Mouse (Mus musculus) heart, embryonic 10.5 days (tissue): Measurements from ENCODE around the gene Rplp2. TPM values are rescaled to one million over a fixed set of nuclear protein-coding genes. Genes with fewer than 3 reads are reported as not detected.

ENCODE experiments used
- DNase-seq: peaks from one replicate; pipeline ENCODE4 v3.0.0-alpha.2; 2017; ENCODE audit warnings: low spot score
- H3K27ac ChIP-seq: fragments of 300-500 bp; sonication (generic); 2 replicates; pipeline ENCODE4 v1.5.1; 2016; ENCODE audit warnings: mild to moderate bottlenecking
- H3K27me3 ChIP-seq: fragments of 300-500 bp; sonication (generic); 2 replicates; pipeline ENCODE4 v1.6.1; 2016; ENCODE audit warnings: mild to moderate bottlenecking; ENCODE audit not compliant: poor library complexity, insufficient read depth, severe bottlenecking
- H3K36me3 ChIP-seq: fragments of 300-500 bp; sonication (generic); 2 replicates; pipeline ENCODE4 v1.6.1; 2016; ENCODE audit warnings: mild to moderate bottlenecking, moderate library complexity
- H3K4me1 ChIP-seq: fragments of 300-500 bp; sonication (generic); 2 replicates; pipeline ENCODE4 v1.6.1; 2016; ENCODE audit warnings: mild to moderate bottlenecking
- H3K4me3 ChIP-seq: fragments of 300-500 bp; sonication (generic); 2 replicates; pipeline ENCODE4 v1.5.1; 2016; ENCODE audit warnings: mild to moderate bottlenecking, moderate library complexity
- H3K9me3 ChIP-seq: fragments of 300-500 bp; sonication (generic); 2 replicates; pipeline ENCODE4 v1.6.1; 2016; ENCODE audit warnings: mild to moderate bottlenecking, moderate library complexity
- WGBS: fragments of 180-500 bp; shearing (Covaris S2); methylation state at CpG from one replicate; pipeline ENCODE4 v1.1.7; 2016; 5-methylcytosine and 5-hydroxymethylcytosine counted together
- polyA plus RNA-seq: library from polyadenylated mRNA; unstranded; fragments of >200 nt; fragmentation: Nextera tagmentation; extraction: Ambion mirVana; gene quantifications from 2 replicates; pipeline ENCODE4 v1.2.1, GENCODE M21; 2016

Gene Rplp2
- polyA plus RNA-seq, 1 experiment from 2014 or later = 900 TPM

DNA sequence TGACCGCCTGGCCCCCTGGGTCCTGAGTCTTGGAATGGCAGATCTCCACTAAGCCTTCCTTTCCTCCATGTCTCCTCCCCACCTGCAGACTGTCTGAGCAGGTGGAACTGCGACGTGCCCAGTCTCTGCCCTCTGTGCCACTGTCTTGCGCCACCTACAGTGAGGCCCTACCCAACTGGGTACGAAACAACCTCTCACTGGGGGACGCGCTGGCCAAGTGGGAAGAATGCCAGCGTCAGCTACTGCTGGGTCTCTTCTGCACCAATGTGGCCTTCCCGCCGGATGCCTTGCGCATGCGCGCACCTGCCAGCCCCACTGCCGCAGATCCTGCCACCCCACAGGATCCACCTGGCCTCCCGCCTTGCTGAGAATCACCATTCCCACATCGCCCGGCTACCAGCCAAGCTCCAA, 12.1 kb downstream of the Rplp2 start:
- Histone ChIP-seq H3K27me3 (peaks cover 69% of the 10 kb centered on the region), H3K36me3 (peaks cover 25% of the 10 kb centered on the region), H3K4me1 (peaks cover 59% of the 10 kb centered on the region), H3K4me3 (no peak overlapping the region), H3K27ac (no peak overlapping the region), H3K9me3 (no peaks in the 10 kb centered on the region)
- DNase-seq = no peak
- WGBS = 83% methylated on average over 17 of the region's 17 CpGs

DNA sequence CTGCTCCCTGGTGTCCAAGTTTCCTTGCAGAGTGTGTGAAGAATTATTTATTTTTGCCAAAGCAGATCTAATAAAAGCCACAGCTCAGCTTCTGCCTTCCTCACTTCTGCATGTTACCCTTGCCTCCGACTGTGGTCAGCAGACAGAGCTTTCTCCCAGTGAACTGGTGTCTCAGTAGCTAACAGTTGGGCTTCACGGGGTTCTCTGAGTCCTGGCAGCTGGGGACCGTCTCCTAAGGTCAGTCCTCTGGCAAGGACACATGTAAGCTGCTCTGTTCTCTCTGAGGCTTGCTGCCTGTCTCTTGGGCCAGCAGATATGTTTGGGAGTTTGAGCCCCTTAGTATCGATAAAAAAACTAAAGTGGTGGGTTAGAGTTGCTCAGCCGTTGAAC, 12.8 kb downstream of the Rplp2 start:
- H3K9me3 ChIP-seq = no peaks in the 10 kb centered on the region
- H3K4me3 ChIP-seq = no peak overlapping the region
- H3K27ac ChIP-seq = no peak overlapping the region
- H3K36me3 ChIP-seq = peaks cover 25% of the 10 kb centered on the region
- 66% methylated on average over 5 of the region's 5 CpGs for WGBS
- peaks cover 76% of the 10 kb centered on the region for H3K27me3 ChIP-seq
- H3K4me1 ChIP-seq = peaks cover 59% of the 10 kb centered on the region
- DNase-seq = no peak

DNA sequence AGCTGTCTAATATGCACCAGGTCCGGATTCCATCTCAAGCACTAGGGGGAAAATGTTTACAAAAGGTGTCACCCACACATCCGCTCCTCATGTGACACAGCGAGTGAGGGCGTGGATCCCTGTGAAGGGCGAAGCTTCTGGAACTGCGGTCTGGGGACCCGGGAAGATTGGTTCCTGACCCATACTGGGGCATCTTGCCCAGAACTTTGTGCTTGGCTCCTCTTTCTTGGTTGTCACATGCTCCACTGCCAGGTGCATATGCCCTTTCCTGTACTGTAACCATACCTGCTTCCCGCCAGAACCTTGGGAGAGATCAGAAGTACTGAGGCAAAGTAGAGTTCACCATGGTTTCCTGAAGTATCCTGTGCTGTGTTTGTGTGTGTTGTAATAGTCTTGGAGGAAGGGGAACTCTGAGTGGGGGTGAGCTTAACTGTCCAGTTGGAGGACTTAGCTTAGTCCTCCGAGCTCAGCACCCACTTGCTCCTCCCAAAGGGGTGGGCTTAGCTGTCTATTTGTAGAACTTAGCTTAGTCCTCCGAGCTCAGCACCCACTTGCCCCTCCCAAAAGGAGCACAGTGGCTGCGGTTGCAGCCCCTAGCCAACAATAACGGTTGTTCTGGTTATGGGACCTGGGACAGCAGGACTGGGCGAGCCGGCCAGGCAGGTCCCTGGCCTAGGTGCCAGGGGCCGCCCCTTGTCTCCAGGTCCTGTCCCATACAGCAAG, 13.4 kb downstream of the Rplp2 start, which contains the start of gene Cracr2b:
Gene Cracr2b (plus strand): TSS at position 704 of the 723 bp plus-strand sequence.
- Histone ChIP-seq H3K4me1 (peaks cover 59% of the 10 kb centered on the region), H3K9me3 (no peaks in the 10 kb centered on the region), H3K36me3 (peaks cover 25% of the 10 kb centered on the region), H3K27me3 (peaks cover 82% of the 10 kb centered on the region), H3K4me3 (peak within 1 kb of the TSS; percentile 67), H3K27ac (peak within 1 kb of the TSS; percentile 85)
- 67% methylated on average over 15 of the region's 15 CpGs for WGBS
- DNase-seq = no peak

DNA sequence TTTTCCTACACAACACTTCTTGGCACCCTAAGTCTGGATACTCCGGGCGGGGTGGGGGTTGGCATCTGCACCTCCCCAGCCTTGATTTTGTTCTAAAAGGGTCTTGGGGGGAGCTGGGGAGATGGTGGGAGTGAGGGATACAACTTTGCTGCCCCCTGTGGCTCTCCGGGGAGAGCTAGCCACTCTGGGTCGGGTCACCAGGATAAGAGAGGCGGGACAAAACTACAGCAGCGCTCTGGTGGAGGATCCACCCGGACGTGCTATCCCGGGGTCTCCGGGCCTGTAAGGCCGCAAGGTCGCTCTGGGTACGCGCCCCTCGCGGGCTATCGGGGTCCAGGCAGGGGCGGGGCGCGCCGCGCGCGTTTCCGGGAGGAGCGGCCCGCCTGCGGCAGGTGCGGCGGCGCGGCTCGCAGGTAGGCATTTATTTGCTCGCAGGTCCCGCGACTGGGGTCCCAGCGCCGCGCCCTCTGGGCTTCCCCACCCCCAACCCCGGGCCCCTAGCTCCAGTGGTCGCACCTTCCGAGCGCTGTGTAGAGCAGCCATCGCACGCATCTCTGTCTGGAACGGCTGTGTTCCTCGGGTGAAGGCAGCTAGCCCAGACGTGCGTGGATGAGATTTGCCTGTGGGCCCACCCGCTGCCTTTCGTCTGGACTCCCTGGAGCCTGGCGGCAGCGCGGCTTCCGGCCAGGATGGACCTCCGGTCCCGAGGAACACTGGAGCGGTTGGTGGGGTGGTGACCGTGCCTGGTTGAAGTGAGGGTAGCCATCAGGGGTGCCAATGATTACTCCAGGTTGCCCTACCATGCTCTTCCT, 14.6 kb downstream of the Rplp2 start:
- Histone ChIP-seq H3K27me3 (peaks cover 93% of the 10 kb centered on the region), H3K36me3 (peaks cover 25% of the 10 kb centered on the region), H3K9me3 (no peaks in the 10 kb centered on the region), H3K4me3 (peak overlapping the region; percentile 67), H3K27ac (peak overlapping the region; percentile 85), H3K4me1 (peaks cover 58% of the 10 kb centered on the region)
- WGBS = 2% methylated on average over 59 of the region's 59 CpGs
- no peak for DNase-seq

DNA sequence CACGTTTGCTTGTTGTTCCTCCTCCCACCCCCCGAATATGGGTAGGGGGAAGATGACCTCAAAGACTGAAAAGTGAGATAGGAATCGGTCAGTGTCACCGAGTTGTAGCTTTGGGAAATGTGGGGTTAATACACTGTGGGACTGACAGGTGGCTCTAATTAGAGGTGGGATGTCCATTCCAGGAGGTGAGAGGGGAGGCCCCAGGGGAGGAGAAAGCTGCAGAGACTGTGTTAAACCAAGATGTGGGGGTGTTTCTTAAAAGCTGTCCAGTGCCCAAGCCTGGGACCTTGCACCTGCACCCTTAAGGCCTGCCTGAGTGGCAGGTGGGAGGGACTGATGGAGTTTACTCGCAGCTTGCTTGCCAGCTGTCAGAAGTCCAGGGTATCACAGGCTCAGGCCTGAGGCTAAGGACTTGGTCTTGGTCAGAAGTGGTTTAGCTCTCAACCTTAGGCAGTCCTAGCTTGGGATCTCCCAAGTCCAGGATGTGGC, 15.2 kb downstream of the Rplp2 start:
- WGBS = 10% methylated on average over 5 of the region's 5 CpGs
- H3K27me3 ChIP-seq = peaks cover 91% of the 10 kb centered on the region
- H3K4me1 ChIP-seq = peaks cover 58% of the 10 kb centered on the region
- peaks cover 23% of the 10 kb centered on the region for H3K36me3 ChIP-seq
- DNase-seq = no peak
- peak overlapping the region; percentile 85 for H3K27ac ChIP-seq
- peak overlapping the region; percentile 67 for H3K4me3 ChIP-seq
- no peaks in the 10 kb centered on the region for H3K9me3 ChIP-seq

DNA sequence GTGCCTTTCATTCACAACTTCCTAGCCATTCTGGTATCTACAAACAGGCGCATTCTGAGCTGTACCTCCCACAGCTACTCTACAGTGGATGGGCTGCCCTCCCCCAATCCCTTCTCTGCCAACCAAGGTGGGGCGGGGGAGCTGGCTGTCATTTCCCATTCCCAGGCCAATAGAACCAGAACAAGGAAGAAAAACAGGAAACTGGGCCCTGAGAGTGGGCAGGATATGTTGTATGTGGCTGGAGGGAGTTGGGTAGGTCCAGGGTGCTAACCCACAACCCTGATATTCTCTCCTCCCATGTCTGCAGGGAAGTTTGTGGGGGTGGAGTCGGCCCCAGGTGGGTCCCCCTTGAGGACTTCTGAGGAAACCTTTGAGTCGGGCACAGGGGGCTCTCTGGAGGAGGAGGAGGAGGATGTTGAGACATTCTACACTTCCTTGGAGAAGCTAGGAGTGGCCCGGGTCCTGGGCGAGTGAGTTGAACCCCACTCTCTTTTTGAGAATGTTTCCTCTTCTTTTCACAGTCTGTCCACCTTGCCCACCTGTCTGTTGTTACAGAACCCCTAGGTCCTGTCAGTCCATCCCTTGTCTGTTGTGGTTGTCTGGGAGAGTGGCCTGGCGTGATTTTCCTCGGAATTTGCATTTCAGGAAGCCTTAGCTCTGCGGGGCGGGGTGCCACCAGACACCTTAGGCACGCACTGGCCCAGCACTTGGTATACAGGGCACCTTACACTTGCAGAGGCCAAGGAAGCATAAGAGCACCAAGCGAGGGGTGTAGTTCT, 16.8 kb downstream of the Rplp2 start:
- Histone ChIP-seq H3K4me3 (peak overlapping the region; percentile 47), H3K4me1 (peaks cover 74% of the 10 kb centered on the region), H3K27me3 (peaks cover 79% of the 10 kb centered on the region), H3K9me3 (no peaks in the 10 kb centered on the region), H3K36me3 (peaks cover 8% of the 10 kb centered on the region), H3K27ac (peak overlapping the region; percentile 70)
- WGBS = 14% methylated on average over 12 of the region's 12 CpGs
- no peak for DNase-seq

DNA sequence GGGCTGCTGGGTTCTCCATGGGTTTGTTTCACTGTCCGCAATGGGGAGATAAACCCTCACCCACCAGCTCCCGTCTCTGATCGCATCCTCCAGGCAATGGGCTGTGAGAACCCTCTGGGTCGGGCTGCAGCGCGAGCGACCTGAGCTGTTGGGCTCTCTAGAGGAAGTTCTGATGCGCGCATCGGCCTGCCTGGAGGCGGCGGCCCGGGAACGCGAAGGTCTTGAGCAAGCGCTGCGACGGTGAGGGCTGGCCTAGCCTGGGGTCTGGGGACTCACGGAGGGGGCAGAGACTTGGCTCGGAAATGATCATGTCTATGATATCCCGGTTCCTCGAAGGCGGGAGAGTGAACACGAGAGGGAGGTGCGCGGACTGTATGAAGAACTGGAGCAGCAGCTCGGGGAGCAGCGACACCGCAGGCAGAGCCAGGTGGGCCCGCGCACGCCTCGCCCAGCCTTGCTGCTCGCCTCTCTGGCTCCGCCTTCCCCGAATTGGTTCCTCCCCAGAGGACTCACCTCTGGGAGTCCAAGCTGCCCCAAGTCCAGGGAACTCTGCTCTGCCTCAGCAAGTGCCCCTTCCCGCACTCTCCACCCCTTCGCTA, 17.5 kb downstream of the Rplp2 start:
- Histone ChIP-seq H3K27me3 (peaks cover 72% of the 10 kb centered on the region), H3K4me3 (peak overlapping the region; percentile 47), H3K27ac (peak overlapping the region; percentile 70), H3K9me3 (no peaks in the 10 kb centered on the region), H3K36me3 (peaks cover 8% of the 10 kb centered on the region), H3K4me1 (peaks cover 81% of the 10 kb centered on the region)
- 3% methylated on average over 38 of the region's 38 CpGs for WGBS
- DNase-seq = no peak

DNA sequence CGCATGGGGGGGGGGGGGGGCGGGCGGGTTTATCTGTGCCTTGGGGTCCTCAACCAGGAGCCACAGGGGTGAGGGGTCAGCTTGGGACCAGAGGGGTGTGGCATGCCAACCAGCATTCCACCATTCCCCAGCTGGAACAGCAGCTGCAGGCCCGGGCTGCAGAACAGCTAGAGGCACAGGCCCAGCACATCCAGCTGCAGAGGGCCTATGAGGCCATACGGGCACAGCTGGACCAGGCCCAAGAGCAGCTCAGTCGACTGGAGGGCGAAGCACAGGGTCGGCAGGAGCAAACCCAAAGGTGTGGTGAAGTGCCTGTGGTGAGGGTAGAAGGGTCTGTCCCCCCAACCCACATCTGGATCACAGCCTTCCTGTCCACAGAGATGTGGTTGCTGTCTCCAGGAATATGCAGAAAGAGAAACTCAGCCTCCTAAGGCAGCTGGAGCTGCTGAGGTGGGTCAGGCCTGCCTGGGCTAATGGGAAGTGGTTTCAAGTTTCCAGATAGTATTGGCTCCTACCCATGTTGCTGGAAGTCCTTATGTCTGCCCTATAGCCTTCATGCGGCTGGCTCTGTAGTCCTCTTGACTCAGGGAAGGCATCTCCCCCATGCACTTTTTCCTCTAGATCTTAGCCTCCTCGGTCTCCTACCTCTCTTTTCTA, 18.3 kb downstream of the Rplp2 start:
- Histone ChIP-seq H3K9me3 (no peaks in the 10 kb centered on the region), H3K27me3 (peaks cover 64% of the 10 kb centered on the region), H3K27ac (peak overlapping the region; percentile 70), H3K4me1 (peaks cover 89% of the 10 kb centered on the region), H3K36me3 (peaks cover 15% of the 10 kb centered on the region), H3K4me3 (peak overlapping the region; percentile 47)
- no peak for DNase-seq
- WGBS = 34% methylated on average over 10 of the region's 10 CpGs

DNA sequence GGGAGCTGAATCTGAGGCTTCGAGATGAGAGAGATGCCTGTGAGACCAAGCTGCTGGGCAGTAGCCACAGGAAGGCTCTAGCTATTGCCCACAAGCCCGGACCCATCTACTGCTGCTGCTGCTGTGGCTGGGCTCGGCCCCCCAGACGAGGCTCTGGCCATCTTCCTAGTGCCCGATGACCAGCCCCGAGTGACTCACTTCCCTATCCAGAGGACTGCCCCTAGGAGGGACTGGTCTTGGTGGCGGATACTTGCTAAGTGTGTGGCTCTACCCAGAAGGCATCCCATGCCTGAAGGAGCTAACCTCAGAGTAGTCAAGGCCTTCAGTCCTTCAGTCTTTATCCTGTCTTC, 18.9 kb downstream of the Rplp2 start:
- no peak for DNase-seq
- Histone ChIP-seq H3K9me3 (no peaks in the 10 kb centered on the region), H3K4me3 (no peak overlapping the region), H3K4me1 (peaks cover 85% of the 10 kb centered on the region), H3K27me3 (peaks cover 59% of the 10 kb centered on the region), H3K36me3 (peaks cover 20% of the 10 kb centered on the region), H3K27ac (peak overlapping the region; percentile 70; the same call in 1 of the 2 replicates)
- WGBS = 66% methylated on average over 7 of the region's 7 CpGs

DNA sequence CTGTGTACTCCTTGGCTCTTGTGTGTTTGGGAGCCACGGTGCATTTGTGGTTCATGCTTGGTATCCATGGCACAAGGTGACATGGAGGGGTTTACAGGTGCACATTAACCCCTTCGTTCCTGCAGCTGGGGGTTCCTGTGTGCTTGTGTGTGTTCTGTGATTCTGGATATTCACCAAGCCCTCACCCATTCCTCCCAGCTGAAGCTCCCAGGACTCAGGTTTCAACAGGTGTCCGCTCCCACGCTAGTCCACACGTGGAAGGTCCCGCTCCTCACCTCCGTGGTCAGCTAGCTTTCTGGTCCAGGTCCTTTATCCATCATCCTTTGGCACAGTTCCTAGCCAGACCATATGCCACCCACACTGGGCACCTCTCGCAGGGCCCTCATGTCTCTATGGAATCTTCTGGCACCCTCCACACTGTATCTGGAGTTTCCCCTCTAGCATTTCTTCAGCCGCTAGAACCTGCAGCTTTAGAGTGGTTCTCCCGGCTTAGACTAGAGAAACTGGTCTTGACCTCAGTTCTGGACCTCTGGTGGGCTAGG, 19.5 kb downstream of the Rplp2 start:
- Histone ChIP-seq H3K4me1 (peaks cover 79% of the 10 kb centered on the region), H3K9me3 (no peaks in the 10 kb centered on the region), H3K27me3 (peaks cover 52% of the 10 kb centered on the region), H3K27ac (peak overlapping the region; percentile 95), H3K4me3 (peak overlapping the region; percentile 87), H3K36me3 (peaks cover 26% of the 10 kb centered on the region)
- WGBS = 62% methylated on average over 10 of the region's 10 CpGs
- no peak for DNase-seq

DNA sequence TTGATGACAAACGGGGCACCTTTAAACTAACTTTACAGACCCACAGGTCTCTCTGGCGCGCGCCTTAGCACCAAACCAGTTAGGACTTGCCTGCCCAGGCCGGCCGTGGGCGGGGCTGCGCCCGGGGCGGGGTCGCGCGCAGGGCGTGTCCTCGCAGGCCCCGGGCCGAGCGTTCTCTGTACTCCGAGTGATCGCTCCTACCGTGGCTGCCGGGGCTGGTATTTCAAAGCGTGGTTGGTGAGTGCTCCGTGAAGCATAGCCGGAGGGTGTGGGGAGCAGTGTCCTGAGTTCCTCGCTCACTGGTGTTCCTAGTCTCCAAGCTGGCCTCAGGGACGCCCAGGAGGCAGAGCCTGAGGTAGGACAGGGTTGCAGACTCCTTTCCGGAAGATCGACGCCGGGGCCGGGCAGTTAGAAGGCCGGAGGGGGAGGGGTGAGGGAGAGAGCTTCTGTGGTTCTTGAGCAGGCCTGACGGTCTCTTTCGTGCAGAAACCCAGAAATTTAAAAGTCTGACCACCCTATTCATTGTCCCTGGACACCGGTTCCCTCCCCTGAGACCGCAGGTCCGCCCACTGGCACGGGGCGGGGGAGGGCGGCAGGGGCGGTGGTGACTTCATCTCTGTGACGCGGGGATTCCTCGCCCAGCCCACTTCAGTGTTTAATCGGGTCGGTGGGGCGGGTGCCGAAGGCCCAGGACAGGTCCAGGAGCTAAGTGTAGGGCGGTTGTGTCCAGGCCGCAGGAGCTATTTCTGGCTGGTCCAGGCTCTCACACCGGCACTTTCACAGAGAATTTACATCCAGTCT, 20.3 kb downstream of the Rplp2 start, which contains the start of gene Cd151:
Gene Cd151 (plus strand): TSS at position 163 of the 801 bp plus-strand sequence.
- Histone ChIP-seq H3K36me3 (peaks cover 32% of the 10 kb centered on the region), H3K27me3 (peaks cover 44% of the 10 kb centered on the region), H3K4me3 (peak within 1 kb of the TSS; percentile 87), H3K27ac (peak within 1 kb of the TSS; percentile 95), H3K9me3 (no peaks in the 10 kb centered on the region), H3K4me1 (peaks cover 72% of the 10 kb centered on the region)
- peak; percentile 95 for DNase-seq
- under 1% methylated on average over 52 of the region's 52 CpGs for WGBS
